Mouse (Mus musculus) liver, adult 2 months (tissue): ENCODE measurements around the gene Kcnk3. TPM values are rescaled to one million over a fixed set of nuclear protein-coding genes. Genes with fewer than 3 reads are reported as not detected.

Experiments used
- DNase-seq: peaks from one replicate; pipeline ENCODE4 v3.0.0-alpha.2; 2011; ENCODE audit warnings: low read depth, low spot score; ENCODE audit errors: extremely low read depth
- H3K27ac ChIP-seq: fragments of 200-500 bp; replicated peaks from 2 replicates; pipeline ENCODE4 v1.5.1; 2012; ENCODE audit warnings: low read depth, mild to moderate bottlenecking, control low read depth, inconsistent platforms, low read length; ENCODE audit not compliant: insufficient read depth
- H3K27me3 ChIP-seq: fragments of 200-500 bp; 2 replicates; pipeline ENCODE4 v1.6.1; 2012; ENCODE audit warnings: mild to moderate bottlenecking, moderate library complexity, low read length, inconsistent platforms; ENCODE audit not compliant: control insufficient read depth, insufficient read depth
- H3K36me3 ChIP-seq: fragments of 200-500 bp; 2 replicates; pipeline ENCODE4 v1.6.1; 2012; ENCODE audit warnings: low read length, inconsistent platforms; ENCODE audit not compliant: control insufficient read depth, insufficient read depth
- H3K4me1 ChIP-seq: fragments of 200-500 bp; 2 replicates; pipeline ENCODE4 v1.6.1; 2011; ENCODE audit warnings: low read length; ENCODE audit not compliant: control insufficient read depth, insufficient read depth
- H3K4me3 ChIP-seq: fragments of 200-500 bp; 2 replicates; pipeline ENCODE4 v1.5.1; 2011; ENCODE audit warnings: low read depth, mild to moderate bottlenecking, control low read depth, low read length, moderate library complexity; ENCODE audit not compliant: insufficient read depth
- H3K79me2 ChIP-seq: fragments of 200-500 bp; 2 replicates; pipeline ENCODE4 v1.6.1; 2012; ENCODE audit warnings: inconsistent platforms, mild to moderate bottlenecking, low read length, moderate library complexity; ENCODE audit not compliant: control insufficient read depth, insufficient read depth
- H3K9ac ChIP-seq: fragments of 200-500 bp; 2 replicates; pipeline ENCODE4 v1.6.1; 2012; ENCODE audit warnings: low read depth, mild to moderate bottlenecking, control low read depth, inconsistent platforms, low read length
- CTCF ChIP-seq: fragments of 200-500 bp; IDR thresholded peaks from 2 replicates; pipeline ENCODE4 v1.5.1; 2011; ENCODE audit warnings: low read depth, low read length, control low read depth
- POLR2A ChIP-seq: fragments of 200-500 bp; IDR thresholded peaks from 2 replicates; pipeline ENCODE4 v1.6.1; 2011; ENCODE audit warnings: low read length, control low read depth; ENCODE audit not compliant: insufficient read depth; ENCODE audit errors: extremely low read depth
- WGBS: fragments of 180-500 bp; shearing (Covaris S2); methylation state at CpG from one replicate; pipeline ENCODE4 v1.1.7; 2018; 5-methylcytosine and 5-hydroxymethylcytosine counted together
- polyA plus RNA-seq: library from polyadenylated mRNA; depleted of rRNA; stranded (reverse); fragments of >200 nt; gene quantifications from 2 replicates; pipeline ENCODE4 v1.2.3, GENCODE M21; 2012; rRNA removed
- total RNA-seq: library from RNA; depleted of rRNA; stranded (reverse); fragments of >200 nt; gene quantifications from 2 replicates; pipeline ENCODE4 v1.2.3, GENCODE M21; 2014; rRNA removed

The Kcnk3 gene
- total and polyA plus RNA-seq, 2 experiments: 0.18 to 0.61 TPM

DNA sequence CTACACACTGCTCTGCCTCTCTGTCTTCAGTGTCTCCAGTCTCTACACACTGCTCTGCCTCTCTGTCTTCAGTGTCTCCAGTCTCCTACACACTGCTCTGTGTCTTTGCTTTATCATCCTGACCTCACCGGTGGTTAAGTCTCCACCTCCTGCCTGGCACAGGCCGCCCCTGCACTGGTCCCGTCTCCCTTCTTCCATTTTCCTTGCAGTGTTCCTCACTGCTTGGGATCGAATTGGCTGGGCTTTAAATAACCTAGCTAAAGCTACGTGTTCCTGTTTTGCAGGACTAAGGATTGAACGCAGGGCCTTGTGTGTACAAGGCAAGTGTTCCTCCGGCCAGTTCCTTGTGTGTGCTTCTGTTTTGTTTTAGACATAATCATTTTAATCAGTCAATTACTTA is 82.1 kb downstream of the Kcnk3 start:
- Histone ChIP-seq H3K4me3 (no peak overlapping the region), H3K36me3 (no peaks in the 10 kb centered on the region), H3K27ac (no peak overlapping the region), H3K4me1 (peaks cover 5% of the 10 kb centered on the region), H3K79me2 (peaks cover 2% of the 10 kb centered on the region; the same call in 1 of the 2 replicates), H3K9ac (no peak overlapping the region), H3K27me3 (no peaks in the 10 kb centered on the region)
- no peak for DNase-seq
- WGBS: 87% methylated on average over 7 of the region's 7 CpGs
- TF ChIP-seq POLR2A (no peak), CTCF (no peak)

DNA sequence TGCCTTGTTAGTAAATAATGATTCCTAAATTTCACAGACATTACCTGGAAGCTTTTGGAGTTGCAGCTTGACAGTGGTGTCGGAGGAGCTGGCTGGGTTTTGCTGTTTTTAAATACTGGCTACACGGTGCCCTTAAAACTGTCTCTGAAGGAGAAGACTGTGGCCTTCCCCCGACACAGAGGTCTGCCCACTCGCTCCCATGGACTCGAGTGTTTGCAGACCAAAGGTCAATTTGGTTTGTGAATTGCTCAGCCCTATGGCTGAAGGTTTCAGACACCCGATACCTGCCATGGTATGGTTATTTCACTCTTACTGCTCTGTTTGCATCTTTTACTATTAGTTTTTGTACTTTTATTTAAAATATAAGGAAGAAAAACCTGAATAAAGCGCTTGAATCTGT is 86.0 kb downstream of the Kcnk3 start:
- Histone ChIP-seq H3K27me3 (no peaks in the 10 kb centered on the region), H3K79me2 (no peaks in the 10 kb centered on the region), H3K9ac (no peak overlapping the region), H3K4me3 (no peak overlapping the region), H3K27ac (no peak overlapping the region), H3K4me1 (peaks cover 1% of the 10 kb centered on the region; the same call in 1 of the 2 replicates), H3K36me3 (no peaks in the 10 kb centered on the region)
- DNase-seq: peak; percentile 55
- TF ChIP-seq CTCF (no peak), POLR2A (no peak)
- 28% methylated on average over 7 of the region's 7 CpGs for WGBS

Other genes with a start within 250 kb of the Kcnk3 start
- gene Otof, start 126.2 kb upstream of the Kcnk3 start, total RNA-seq: not detected in 2 replicates
- 0.01 TPM in 1 of 2 replicates, not detected in the other for gene Otof, start 126.2 kb upstream of the Kcnk3 start, polyA plus RNA-seq
- gene 1700001C02Rik, start 122.1 kb upstream of the Kcnk3 start, total RNA-seq: not detected in 2 replicates
- not detected in 2 replicates for gene 1700001C02Rik, start 122.1 kb upstream of the Kcnk3 start, polyA plus RNA-seq
- gene Cib4, start 42.3 kb upstream of the Kcnk3 start, total RNA-seq: not detected in 2 replicates
- gene Cib4, start 42.3 kb upstream of the Kcnk3 start, polyA plus RNA-seq: not detected in 2 replicates
- gene Slc35f6, start 59.8 kb downstream of the Kcnk3 start, total RNA-seq: 16.2 and 19.0 TPM in 2 replicates
- gene Slc35f6, start 59.8 kb downstream of the Kcnk3 start, polyA plus RNA-seq: 44.3 and 55.4 TPM in 2 replicates
- 5.3 and 6.8 TPM in 2 replicates for gene Cenpa, start 78.6 kb downstream of the Kcnk3 start, total RNA-seq
- gene Cenpa, start 78.6 kb downstream of the Kcnk3 start, polyA plus RNA-seq: 5.7 and 8.0 TPM in 2 replicates
- gene Dpysl5, start 123.4 kb downstream of the Kcnk3 start, total RNA-seq: not detected in 2 replicates
- 0.06 TPM in 2 replicates for gene Dpysl5, start 123.4 kb downstream of the Kcnk3 start, polyA plus RNA-seq
- gene Mapre3, start 226.5 kb downstream of the Kcnk3 start, total RNA-seq: 5.7 and 9.1 TPM in 2 replicates
- gene Mapre3, start 226.5 kb downstream of the Kcnk3 start, polyA plus RNA-seq: 33.1 and 48.5 TPM in 2 replicates